Mouse (Mus musculus) liver, embryonic 16.5 days (tissue): ENCODE data around the gene Arid3c. TPM values are rescaled to one million over a fixed set of nuclear protein-coding genes. Genes with fewer than 3 reads are reported as not detected.
"Not testable (repeated sequence)": the region's sequence is repeated elsewhere in the genome, so short reads cannot be mapped to it uniquely, and the experiment has no call there.

Experiments
- ATAC-seq: fragments of 200-750 bp; cut with Nextera tagmentation; 2 replicates; pipeline ENCODE4 v1.8.0; 2017; ENCODE audit warnings: low read depth, mild to moderate bottlenecking, moderate number of reproducible peaks, moderate library complexity
- H3K27ac ChIP-seq: fragments of 300-500 bp; sonication (generic); 2 replicates; pipeline ENCODE4 v1.5.1; 2014; ENCODE audit warnings: mild to moderate bottlenecking, low read length
- H3K27me3 ChIP-seq: fragments of 300-500 bp; sonication (generic); 2 replicates; pipeline ENCODE4 v1.6.1; 2014; ENCODE audit warnings: low read depth, low read length, mixed read lengths; ENCODE audit not compliant: control insufficient read depth, insufficient read depth
- H3K36me3 ChIP-seq: fragments of 300-500 bp; sonication (generic); 2 replicates; pipeline ENCODE4 v1.6.1; 2014; ENCODE audit warnings: mild to moderate bottlenecking; ENCODE audit not compliant: control insufficient read depth, insufficient read depth
- H3K4me1 ChIP-seq: fragments of 300-500 bp; sonication (generic); 2 replicates; pipeline ENCODE4 v1.6.1; 2014; ENCODE audit warnings: low read depth, low read length, mixed read lengths; ENCODE audit not compliant: control insufficient read depth
- H3K4me2 ChIP-seq: fragments of 300-500 bp; sonication (generic); 2 replicates; pipeline ENCODE4 v1.6.1; 2014; ENCODE audit warnings: low read depth, low read length, mixed read lengths
- H3K4me3 ChIP-seq: fragments of 300-500 bp; sonication (generic); 2 replicates; pipeline ENCODE4 v1.5.1; 2014; ENCODE audit warnings: low read depth, mild to moderate bottlenecking, low read length
- H3K9ac ChIP-seq: fragments of 300-500 bp; sonication (generic); 2 replicates; pipeline ENCODE4 v1.6.1; 2014; ENCODE audit warnings: low read depth, low read length
- H3K9me3 ChIP-seq: fragments of 300-500 bp; sonication (generic); replicated peaks from 2 replicates; pipeline ENCODE4 v1.6.1; 2016; ENCODE audit warnings: low read length; ENCODE audit not compliant: control insufficient read depth
- WGBS: fragments of 180-500 bp; shearing (Covaris S2); extraction: QIAGEN DNeasy Blood & Tissue Kit; methylation state at CpG from one replicate; pipeline ENCODE4 v1.1.7; 2014; ENCODE audit not compliant: insufficient replicate concordance; 5-methylcytosine and 5-hydroxymethylcytosine counted together
- polyA plus RNA-seq: library from polyadenylated mRNA; unstranded; fragments of >200 nt; fragmentation: Nextera tagmentation; extraction: Ambion mirVana; gene quantifications from 2 replicates; pipeline ENCODE4 v1.2.1, GENCODE M21; 2015

The Arid3c gene
- not detected in 2 replicates for polyA plus RNA-seq

DNA sequence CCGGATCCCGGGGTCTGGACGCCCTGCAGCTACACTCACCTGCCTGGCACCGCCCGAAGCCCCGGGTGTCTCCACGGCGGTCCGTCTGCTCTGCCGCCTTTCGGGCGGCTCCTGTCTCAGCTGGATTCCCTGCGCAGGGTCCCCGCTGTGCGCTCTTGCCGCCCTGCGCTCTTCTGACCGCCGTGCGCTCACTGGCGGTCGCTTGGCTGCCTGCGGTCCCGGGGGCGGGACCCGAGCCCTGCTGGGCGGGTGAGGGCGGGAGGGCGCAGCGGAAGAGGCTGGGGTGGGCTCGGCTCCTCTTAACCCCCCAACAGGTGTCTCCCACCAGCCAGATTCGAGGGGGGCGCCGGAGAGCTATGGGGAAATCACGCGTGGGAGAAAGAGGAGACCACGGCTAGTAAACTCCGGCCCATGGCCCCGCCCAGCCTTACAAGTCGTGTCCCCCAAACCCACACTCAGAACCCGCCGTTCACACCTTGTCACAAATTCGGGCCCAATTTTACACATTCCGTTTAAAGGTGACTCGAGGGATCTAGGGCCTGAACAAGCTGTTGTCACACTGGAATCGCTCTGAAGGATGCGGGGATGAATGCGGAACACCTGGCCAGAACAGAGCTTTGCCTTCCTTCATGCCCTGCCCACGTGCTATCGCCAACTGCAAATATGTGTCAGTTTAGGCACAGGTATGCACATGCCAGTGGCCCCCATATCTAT is at the start of gene Arid3c:
TSS of gene Arid3c (minus strand) at position 91 of the 714 bp plus-strand sequence.
- peak within 1 kb of the TSS; percentile 48 for H3K4me2 ChIP-seq
- H3K27me3 ChIP-seq = peaks cover 68% of the 10 kb centered on the region
- ATAC-seq = 0 out of 2 replicates have a peak, but pooled peaks have one; percentile 24
- H3K27ac ChIP-seq = no peak within 1 kb of the TSS
- no peaks in the 10 kb centered on the region for H3K36me3 ChIP-seq
- H3K4me3 ChIP-seq = peak within 1 kb of the TSS; percentile 32
- 1% methylated on average over 50 of the region's 50 CpGs for WGBS
- no peak within 1 kb of the TSS for H3K9ac ChIP-seq
- H3K9me3 ChIP-seq = no peaks in the 10 kb centered on the region
- no peaks in the 10 kb centered on the region; the same call in 1 of the 2 replicates for H3K4me1 ChIP-seq

GRCm38 (mm10) chr4:41775840-41776239 is 44.9 kb upstream of the Arid3c start:
- not testable (repeated sequence) for H3K27me3 ChIP-seq, H3K9ac ChIP-seq, H3K36me3 ChIP-seq, ATAC-seq, H3K4me2 ChIP-seq, H3K4me3 ChIP-seq, H3K4me1 ChIP-seq, H3K27ac ChIP-seq, H3K9me3 ChIP-seq
- 67% methylated on average over 1 of the region's 1 CpGs for WGBS

GRCm38 (mm10) chr4:41774506-41774905 is 43.6 kb upstream of the Arid3c start:
- H3K4me1 ChIP-seq, H3K27ac ChIP-seq, H3K9ac ChIP-seq, H3K9me3 ChIP-seq, ATAC-seq, H3K36me3 ChIP-seq, H3K27me3 ChIP-seq: not testable (repeated sequence)
- Histone ChIP-seq H3K4me3 (peak overlapping the region; percentile 51), H3K4me2 (0 out of 2 replicates have a peak overlapping the region, but pooled peaks have one; percentile 43)
- 74% methylated on average over 3 of the region's 3 CpGs for WGBS

DNA sequence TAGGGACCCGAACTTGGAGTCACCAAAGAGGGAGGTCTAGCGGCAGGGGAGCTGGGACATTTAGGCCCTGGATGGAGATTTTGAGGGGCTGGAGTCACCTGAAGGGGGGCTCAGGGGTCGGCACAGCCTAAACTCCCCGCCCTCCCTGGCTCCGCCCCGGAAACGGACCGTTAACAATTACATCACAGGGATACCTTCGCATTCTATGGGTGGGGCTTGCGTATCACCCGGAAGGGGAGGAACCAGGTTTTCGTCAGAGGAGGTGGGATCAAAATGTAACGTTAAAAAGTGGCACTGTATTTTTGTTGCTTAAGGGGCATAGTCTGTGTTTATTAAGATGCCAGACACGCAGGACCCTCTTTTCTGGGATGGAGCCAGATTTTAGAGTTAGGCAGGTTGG is 43.1 kb upstream of the Arid3c start, which contains the start of gene Ccl27a:
TSS of gene Ccl27a (minus strand) at position 246 of the 400 bp plus-strand sequence.
- not testable (repeated sequence) for H3K9me3 ChIP-seq, H3K4me1 ChIP-seq, ATAC-seq, H3K27ac ChIP-seq, H3K27me3 ChIP-seq, H3K9ac ChIP-seq, H3K36me3 ChIP-seq
- peak within 1 kb of the TSS; percentile 53 for H3K4me2 ChIP-seq
- WGBS = 4% methylated on average over 12 of the region's 14 CpGs
- peak within 1 kb of the TSS; percentile 51 for H3K4me3 ChIP-seq

DNA sequence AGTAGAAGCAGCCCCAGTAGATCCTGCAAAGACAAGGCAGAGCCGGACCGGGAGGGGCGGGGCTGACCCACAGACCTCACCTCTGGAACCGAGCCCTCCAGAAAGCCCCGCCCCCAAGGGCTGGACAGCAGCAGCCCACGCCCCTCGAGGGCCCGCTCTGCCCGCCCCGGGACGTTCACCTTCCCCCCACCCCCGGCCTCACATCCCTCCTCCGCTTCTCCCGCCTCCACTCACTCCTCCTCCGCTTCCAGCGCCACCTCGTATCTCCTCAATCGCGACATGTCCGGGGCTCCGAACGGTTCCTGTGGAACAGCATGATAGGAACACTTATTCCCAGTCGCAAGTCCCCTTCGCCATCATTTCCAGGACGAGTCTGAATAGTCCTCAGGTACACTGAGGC is 42.6 kb upstream of the Arid3c start:
- H3K27me3 ChIP-seq, H3K36me3 ChIP-seq, H3K9me3 ChIP-seq, H3K4me1 ChIP-seq, H3K27ac ChIP-seq, H3K9ac ChIP-seq, ATAC-seq: not testable (repeated sequence)
- under 1% methylated on average over 14 of the region's 25 CpGs for WGBS
- H3K4me2 ChIP-seq = peak overlapping the region; percentile 53
- H3K4me3 ChIP-seq = peak overlapping the region; percentile 51

DNA sequence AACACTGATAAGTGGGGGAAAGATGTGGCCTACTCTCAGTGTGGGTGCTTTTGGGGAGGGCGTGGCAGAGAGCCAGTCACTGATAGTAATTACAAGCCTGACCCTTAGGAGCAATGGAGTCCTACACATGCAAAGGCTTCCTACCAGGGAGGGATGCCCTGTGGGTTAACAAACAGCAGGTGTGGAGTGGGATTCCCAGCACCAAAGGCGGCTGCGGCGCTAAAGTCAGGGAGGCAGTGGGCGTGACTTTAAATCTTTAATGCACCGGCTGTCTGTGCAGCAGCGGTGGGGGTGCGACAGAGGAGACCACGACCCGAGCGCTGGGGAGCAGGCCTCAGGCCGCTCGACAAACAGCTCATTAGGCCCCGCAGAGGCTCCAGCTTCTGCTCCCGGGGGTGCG is 42.0 kb upstream of the Arid3c start:
- not testable (repeated sequence) for H3K9me3 ChIP-seq, ATAC-seq, H3K27ac ChIP-seq, H3K27me3 ChIP-seq, H3K36me3 ChIP-seq, H3K9ac ChIP-seq, H3K4me1 ChIP-seq
- H3K4me3 ChIP-seq = peak overlapping the region; percentile 39
- 3% methylated on average over 6 of the region's 16 CpGs for WGBS
- H3K4me2 ChIP-seq = peak overlapping the region; percentile 46

- H3K9ac ChIP-seq, ATAC-seq: not testable (repeated sequence)
- WGBS = 38% methylated on average over 10 of the region's 10 CpGs
Measured at GRCm38 (mm10) chr4:41767301-41767700, 36.4 kb upstream of the Arid3c start.

GRCm38 (mm10) chr4:41763176-41763575 is 32.2 kb upstream of the Arid3c start:
- H3K4me1 ChIP-seq = peaks cover 33% of the 10 kb centered on the region
- not testable (repeated sequence) for H3K4me3 ChIP-seq, ATAC-seq, H3K4me2 ChIP-seq, H3K27ac ChIP-seq, H3K9ac ChIP-seq, H3K36me3 ChIP-seq, H3K9me3 ChIP-seq, H3K27me3 ChIP-seq
- WGBS = 72% methylated on average over 4 of the region's 6 CpGs

More at GRCm38 (mm10) chr4:41767301-41767700, 36.4 kb upstream of the Arid3c start:
- not testable (repeated sequence) for H3K36me3 ChIP-seq, H3K9me3 ChIP-seq, H3K27me3 ChIP-seq, H3K4me2 ChIP-seq, H3K27ac ChIP-seq, H3K4me3 ChIP-seq, H3K4me1 ChIP-seq

DNA sequence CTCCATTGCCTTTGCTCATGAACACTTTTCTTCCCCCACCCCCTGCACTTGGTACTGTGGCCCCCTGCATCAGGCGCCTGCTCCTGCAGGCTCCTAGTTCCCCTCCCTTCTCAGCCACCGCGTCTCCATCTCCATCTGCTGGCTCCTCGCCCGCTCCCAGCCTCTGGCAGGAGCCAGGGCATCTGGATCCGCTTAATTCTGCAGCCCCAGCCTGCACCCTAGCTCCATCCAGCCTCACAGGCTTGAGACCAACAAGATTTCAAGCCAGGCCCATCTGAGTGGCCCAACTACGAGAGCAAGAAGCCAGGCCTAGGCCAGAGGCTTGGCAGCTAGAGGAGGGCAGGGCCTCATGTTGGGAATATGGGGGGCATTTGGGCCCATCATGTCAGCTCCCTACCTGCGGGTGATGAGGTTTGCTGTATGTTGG is 31.8 kb upstream of the Arid3c start:
- H3K4me3 ChIP-seq, H3K9ac ChIP-seq, H3K9me3 ChIP-seq, H3K27ac ChIP-seq, ATAC-seq, H3K4me2 ChIP-seq, H3K36me3 ChIP-seq, H3K27me3 ChIP-seq: not testable (repeated sequence)
- 63% methylated on average over 8 of the region's 8 CpGs for WGBS
- peaks cover 33% of the 10 kb centered on the region for H3K4me1 ChIP-seq
